Mouse (Mus musculus) brain, embryonic 14.5 days (tissue): ENCODE measurements around the gene Shroom3. TPM values are rescaled to one million over a fixed set of nuclear protein-coding genes. Genes with fewer than 3 reads are reported as not detected.

Experiments
- DNase-seq: peaks from one replicate; pipeline ENCODE4 v3.0.0-alpha.2; 2011; ENCODE audit warnings: low read depth
- CTCF ChIP-seq: fragments of 200-500 bp; IDR thresholded peaks from 2 replicates; pipeline ENCODE4 v1.5.1; 2012; ENCODE audit warnings: inconsistent platforms, mild to moderate bottlenecking, moderate library complexity, borderline replicate concordance; ENCODE audit not compliant: insufficient read depth, insufficient read length; ENCODE audit errors: extremely low read depth
- POLR2A ChIP-seq: fragments of 200-500 bp; IDR thresholded peaks from 2 replicates; pipeline ENCODE4 v1.6.1; 2012; ENCODE audit warnings: mild to moderate bottlenecking, inconsistent platforms, borderline replicate concordance; ENCODE audit not compliant: poor library complexity, insufficient read depth, insufficient read length, severe bottlenecking; ENCODE audit errors: extremely low read depth
- polyA plus RNA-seq: library from polyadenylated mRNA; depleted of rRNA; stranded (reverse); fragments of >200 nt; gene quantifications from 2 replicates; pipeline ENCODE4 v1.2.3, GENCODE M21; 2012

The Shroom3 gene
- polyA plus RNA-seq, 1 experiment, result 8.0 TPM

GRCm38 (mm10) chr5:92817122-92817822 lies 134.0 kb downstream of the Shroom3 start:
- peak; percentile 54 for DNase-seq
- TF ChIP-seq POLR2A, result no peak
- no peak for TF ChIP-seq CTCF

GRCm38 (mm10) chr5:92821370-92821769 lies 138.1 kb downstream of the Shroom3 start:
- no peak for DNase-seq
- no peak for TF ChIP-seq CTCF
- no peak for TF ChIP-seq POLR2A

- DNase-seq, result no peak
Measured at GRCm38 (mm10) chr5:92823495-92823894, 140.3 kb downstream of the Shroom3 start.

GRCm38 (mm10) chr5:92824304-92825009 lies 141.2 kb downstream of the Shroom3 start:
- no peak for DNase-seq

More at GRCm38 (mm10) chr5:92823495-92823894, 140.3 kb downstream of the Shroom3 start:
- TF ChIP-seq CTCF (no peak), POLR2A (no peak)

GRCm38 (mm10) chr5:92830391-92830790 lies 147.2 kb downstream of the Shroom3 start:
- DNase-seq, result no peak
- TF ChIP-seq POLR2A (no peak), CTCF (no peak)

More at GRCm38 (mm10) chr5:92824304-92825009, 141.2 kb downstream of the Shroom3 start:
- TF ChIP-seq POLR2A (no peak), CTCF (no peak)

- TF ChIP-seq CTCF (no peak), POLR2A (no peak)
- DNase-seq, result no peak
Measured at GRCm38 (mm10) chr5:92834513-92834912, 151.3 kb downstream of the Shroom3 start.

- DNase-seq, result peak; percentile 81
- TF ChIP-seq POLR2A (no peak), CTCF (no peak)
Measured at GRCm38 (mm10) chr5:92837311-92837710, 154.1 kb downstream of the Shroom3 start.

GRCm38 (mm10) chr5:92838351-92838784 lies 155.1 kb downstream of the Shroom3 start:
- DNase-seq, result peak; percentile 64
- TF ChIP-seq CTCF (no peak), POLR2A (no peak)

- no peak for DNase-seq
- no peak for TF ChIP-seq CTCF
- TF ChIP-seq POLR2A, result no peak
Measured at GRCm38 (mm10) chr5:92839314-92839713, 156.1 kb downstream of the Shroom3 start.

- DNase-seq, result peak; percentile 82
- TF ChIP-seq CTCF (no peak), POLR2A (no peak)
Measured at GRCm38 (mm10) chr5:92841474-92841873, 158.2 kb downstream of the Shroom3 start.

- TF ChIP-seq CTCF (no peak), POLR2A (no peak)
- DNase-seq, result no peak
Measured at GRCm38 (mm10) chr5:92842417-92842816, 159.2 kb downstream of the Shroom3 start.
